Mouse (Mus musculus) kidney, embryonic 14.5 days (tissue): ENCODE results near the gene Gas1. TPM values are rescaled to one million over a fixed set of nuclear protein-coding genes. Genes with fewer than 3 reads are reported as not detected.

Source experiments
- ATAC-seq: fragments of 200-750 bp; cut with Nextera tagmentation; 2 replicates; pipeline ENCODE4 v1.8.0; 2017; ENCODE audit warnings: moderate number of reproducible peaks, mild to moderate bottlenecking, moderate TSS enrichment, moderate library complexity; ENCODE audit not compliant: low FRiP score, low TSS enrichment
- H3K27ac ChIP-seq: fragments of 300-500 bp; sonication (generic); 2 replicates; pipeline ENCODE4 v1.5.1; 2014; ENCODE audit warnings: low read depth, mild to moderate bottlenecking, low read length, moderate library complexity, mixed read lengths
- H3K27me3 ChIP-seq: fragments of 300-500 bp; sonication (generic); 2 replicates; pipeline ENCODE4 v1.6.1; 2014; ENCODE audit warnings: mild to moderate bottlenecking, low read length; ENCODE audit not compliant: control insufficient read depth, insufficient read depth
- H3K36me3 ChIP-seq: fragments of 300-500 bp; sonication (generic); 2 replicates; pipeline ENCODE4 v1.6.1; 2014; ENCODE audit warnings: low read length, mixed read lengths; ENCODE audit not compliant: control insufficient read depth, insufficient read depth
- H3K4me1 ChIP-seq: fragments of 300-500 bp; sonication (generic); 2 replicates; pipeline ENCODE4 v1.6.1; 2014; ENCODE audit warnings: low read length, mixed read lengths; ENCODE audit not compliant: control insufficient read depth, insufficient read depth
- H3K4me2 ChIP-seq: fragments of 300-500 bp; sonication (generic); replicated peaks from 2 replicates; pipeline ENCODE4 v1.6.1; 2014; ENCODE audit warnings: low read depth, mild to moderate bottlenecking, low read length
- H3K4me3 ChIP-seq: fragments of 300-500 bp; sonication (generic); 2 replicates; pipeline ENCODE4 v1.5.1; 2014; ENCODE audit warnings: mild to moderate bottlenecking, low read length
- H3K9ac ChIP-seq: fragments of 300-500 bp; sonication (generic); 2 replicates; pipeline ENCODE4 v1.6.1; 2014; ENCODE audit warnings: low read depth, mild to moderate bottlenecking, low read length, moderate library complexity
- H3K9me3 ChIP-seq: fragments of 300-500 bp; sonication (generic); 2 replicates; pipeline ENCODE4 v1.6.1; 2016; ENCODE audit warnings: low read length; ENCODE audit not compliant: control insufficient read depth
- WGBS: fragments of 180-500 bp; shearing (Covaris S2); extraction: QIAGEN DNeasy Blood & Tissue Kit; methylation state at CpG from one replicate; pipeline ENCODE4 v1.1.7; 2014; 5-methylcytosine and 5-hydroxymethylcytosine counted together
- polyA plus RNA-seq: library from polyadenylated mRNA; unstranded; fragments of >200 nt; fragmentation: Nextera tagmentation; extraction: Ambion mirVana; gene quantifications from 2 replicates; pipeline ENCODE4 v1.2.1, GENCODE M21; 2014

The Gas1 gene
- polyA plus RNA-seq, 1 experiment from 2014 or later = 143 TPM

DNA sequence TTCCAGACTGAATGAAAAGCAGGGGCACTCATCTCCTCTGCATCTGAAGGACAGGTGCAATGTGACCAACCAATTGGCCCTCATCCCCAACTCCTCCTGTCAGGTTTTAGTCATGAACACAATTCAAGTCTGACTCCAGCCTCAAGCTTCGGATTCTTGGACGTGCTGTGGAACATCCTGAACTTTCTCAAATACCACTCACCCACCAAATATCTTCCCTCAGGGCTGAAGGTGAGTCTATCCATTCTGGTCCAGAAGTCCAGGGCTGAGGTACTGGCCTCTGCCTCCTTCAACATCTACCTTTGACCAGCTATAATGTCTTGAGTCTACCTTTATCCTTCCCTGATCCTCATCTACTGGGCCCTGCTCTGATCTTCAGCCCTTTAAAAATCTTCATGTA is 8.1 kb downstream of the Gas1 start:
- Histone ChIP-seq H3K4me3 (no peak overlapping the region), H3K36me3 (no peaks in the 10 kb centered on the region), H3K27ac (no peak overlapping the region), H3K4me1 (peaks cover 22% of the 10 kb centered on the region), H3K27me3 (no peaks in the 10 kb centered on the region), H3K4me2 (no peak overlapping the region), H3K9me3 (no peaks in the 10 kb centered on the region), H3K9ac (no peak overlapping the region)
- no peak for ATAC-seq
- WGBS = 92% methylated on average over 2 of the region's 2 CpGs

- H3K27ac ChIP-seq = no peak overlapping the region
Measured at GRCm38 (mm10) chr13:60156294-60157126, 20.7 kb downstream of the Gas1 start.

DNA sequence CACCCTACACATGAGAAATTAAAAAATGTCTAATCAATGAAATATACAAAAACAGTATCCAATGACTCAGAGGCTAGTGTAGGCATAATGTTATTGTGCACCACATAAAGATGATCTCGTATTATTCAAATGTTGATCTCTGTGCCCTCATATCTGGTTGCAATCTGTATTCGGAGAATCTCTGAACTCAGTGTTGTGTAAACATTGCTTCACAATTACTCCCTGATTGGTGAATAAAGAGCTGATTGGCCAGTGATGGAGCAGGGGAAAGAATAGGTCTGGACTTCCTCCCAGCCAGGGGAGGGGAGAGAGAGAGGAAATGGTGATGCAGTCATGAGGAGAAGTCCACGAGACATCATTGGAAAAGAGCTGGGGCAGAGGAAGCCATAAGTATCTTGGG is 23.0 kb downstream of the Gas1 start:
- no peak for ATAC-seq
- H3K9me3 ChIP-seq = peaks cover 19% of the 10 kb centered on the region; the same call in 1 of the 2 replicates
- H3K9ac ChIP-seq = no peak overlapping the region
- WGBS = 93% methylated on average over 3 of the region's 3 CpGs
- 0 out of 2 replicates have a peak, but pooled peaks cover 3% of the 10 kb centered on the region for H3K4me1 ChIP-seq
- no peaks in the 10 kb centered on the region for H3K36me3 ChIP-seq
- H3K27me3 ChIP-seq = no peaks in the 10 kb centered on the region
- H3K4me2 ChIP-seq = no peak overlapping the region
- H3K27ac ChIP-seq = no peak overlapping the region
- H3K4me3 ChIP-seq = no peak overlapping the region

More at GRCm38 (mm10) chr13:60156294-60157126, 20.7 kb downstream of the Gas1 start:
- no peak for ATAC-seq
- H3K4me2 ChIP-seq = no peak overlapping the region
- WGBS = 27% methylated on average over 19 of the region's 19 CpGs
- H3K9ac ChIP-seq = no peak overlapping the region
- H3K36me3 ChIP-seq = no peaks in the 10 kb centered on the region
- no peaks in the 10 kb centered on the region for H3K27me3 ChIP-seq
- H3K4me1 ChIP-seq = 0 out of 2 replicates have a peak, but pooled peaks cover 3% of the 10 kb centered on the region
- peaks cover 16% of the 10 kb centered on the region; the same call in 1 of the 2 replicates for H3K9me3 ChIP-seq
- no peak overlapping the region for H3K4me3 ChIP-seq

DNA sequence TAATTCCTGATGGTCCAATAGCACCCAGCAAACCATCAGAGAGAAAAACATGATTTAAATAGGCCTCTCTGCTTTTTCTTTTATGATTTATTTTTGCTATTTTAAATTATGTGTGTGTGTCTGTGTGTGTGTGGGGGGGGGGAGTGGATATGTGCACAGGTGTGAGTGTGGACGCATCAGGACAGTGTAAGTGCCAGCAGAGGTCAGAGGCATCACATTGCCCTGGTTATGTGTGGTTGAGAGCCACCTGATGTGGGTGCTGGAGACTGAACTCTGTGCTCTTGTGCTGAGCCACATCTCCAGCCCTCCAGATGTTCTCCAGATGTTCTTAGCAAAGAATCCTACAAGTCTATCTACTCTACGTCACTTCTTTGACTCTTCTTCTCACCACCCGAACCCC is 28.9 kb downstream of the Gas1 start:
- H3K27ac ChIP-seq = no peak overlapping the region

DNA sequence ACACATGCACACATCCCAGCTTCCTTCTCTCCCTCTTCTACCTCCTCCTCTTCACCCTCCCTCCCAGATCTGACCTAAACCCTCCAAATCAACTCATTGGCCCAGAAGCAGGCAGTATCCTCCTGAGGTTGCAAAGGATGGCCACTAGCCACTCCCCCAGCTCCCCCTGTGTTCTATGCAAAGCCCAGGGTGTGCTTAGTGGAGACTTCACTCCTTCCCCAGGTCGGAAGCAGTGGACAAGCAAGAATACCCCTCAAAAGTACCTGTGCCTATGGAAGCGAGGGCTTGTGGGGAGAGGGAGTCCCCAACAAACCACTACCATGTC is 29.3 kb downstream of the Gas1 start:
- Histone ChIP-seq H3K4me2 (peak overlapping the region; percentile 49; the same call in 1 of the 2 replicates), H3K4me1 (peaks cover 14% of the 10 kb centered on the region), H3K4me3 (no peak overlapping the region; the same call in 1 of the 2 replicates), H3K9ac (no peak overlapping the region), H3K27me3 (no peaks in the 10 kb centered on the region), H3K27ac (peak overlapping the region; percentile 83; the same call in 1 of the 2 replicates), H3K36me3 (no peaks in the 10 kb centered on the region), H3K9me3 (peaks cover 7% of the 10 kb centered on the region; the same call in 1 of the 2 replicates)
- peak; percentile 64 for ATAC-seq
- WGBS = 56% methylated on average over 2 of the region's 2 CpGs

More for the DNA sequence above, 28.9 kb downstream of the Gas1 start:
- Histone ChIP-seq H3K4me1 (peaks cover 14% of the 10 kb centered on the region), H3K4me2 (no peak overlapping the region), H3K9ac (no peak overlapping the region), H3K36me3 (no peaks in the 10 kb centered on the region), H3K27me3 (no peaks in the 10 kb centered on the region), H3K4me3 (no peak overlapping the region), H3K9me3 (peaks cover 9% of the 10 kb centered on the region; the same call in 1 of the 2 replicates)
- 57% methylated on average over 3 of the region's 3 CpGs for WGBS
- no peak for ATAC-seq

- peaks cover 7% of the 10 kb centered on the region; the same call in 1 of the 2 replicates for H3K9me3 ChIP-seq
- H3K4me1 ChIP-seq = peaks cover 14% of the 10 kb centered on the region
- H3K27ac ChIP-seq = peak overlapping the region; percentile 83
- H3K36me3 ChIP-seq = no peaks in the 10 kb centered on the region
- H3K4me3 ChIP-seq = peak overlapping the region; percentile 24; the same call in 1 of the 2 replicates
- peak overlapping the region; percentile 49 for H3K4me2 ChIP-seq
- WGBS = 2% methylated on average over 20 of the region's 21 CpGs
- H3K9ac ChIP-seq = peak overlapping the region; percentile 50
- ATAC-seq = peak; percentile 87
- no peaks in the 10 kb centered on the region for H3K27me3 ChIP-seq
Measured at GRCm38 (mm10) chr13:60146994-60147856, 29.9 kb downstream of the Gas1 start.

DNA sequence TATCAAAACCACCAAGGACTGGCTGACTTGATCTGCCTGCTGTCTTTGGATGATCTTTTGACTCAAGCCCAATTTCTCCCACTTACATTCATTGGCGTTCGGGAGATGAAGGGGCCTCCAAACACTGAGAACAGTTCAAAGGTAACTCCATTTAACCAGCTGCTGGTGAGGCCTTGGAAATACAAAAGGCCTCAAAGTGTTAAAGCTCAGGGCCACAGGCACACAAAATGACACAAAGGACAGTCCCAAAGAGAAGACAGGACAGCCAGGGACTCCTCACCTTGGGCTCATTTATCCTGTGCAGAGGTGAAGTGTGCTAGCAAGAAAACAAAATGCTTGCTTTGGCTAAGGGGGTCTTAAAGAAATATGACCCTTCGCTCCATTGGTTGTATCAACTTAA is 30.9 kb downstream of the Gas1 start:
- H3K27ac ChIP-seq = no peak overlapping the region
- H3K9me3 ChIP-seq = peaks cover under 1% of the 10 kb centered on the region; the same call in 1 of the 2 replicates
- no peak overlapping the region for H3K4me2 ChIP-seq
- no peak for ATAC-seq
- H3K4me3 ChIP-seq = no peak overlapping the region
- no peaks in the 10 kb centered on the region for H3K36me3 ChIP-seq
- no peaks in the 10 kb centered on the region for H3K27me3 ChIP-seq
- peaks cover 14% of the 10 kb centered on the region for H3K4me1 ChIP-seq
- WGBS = 35% methylated on average over 3 of the region's 3 CpGs
- no peak overlapping the region for H3K9ac ChIP-seq

DNA sequence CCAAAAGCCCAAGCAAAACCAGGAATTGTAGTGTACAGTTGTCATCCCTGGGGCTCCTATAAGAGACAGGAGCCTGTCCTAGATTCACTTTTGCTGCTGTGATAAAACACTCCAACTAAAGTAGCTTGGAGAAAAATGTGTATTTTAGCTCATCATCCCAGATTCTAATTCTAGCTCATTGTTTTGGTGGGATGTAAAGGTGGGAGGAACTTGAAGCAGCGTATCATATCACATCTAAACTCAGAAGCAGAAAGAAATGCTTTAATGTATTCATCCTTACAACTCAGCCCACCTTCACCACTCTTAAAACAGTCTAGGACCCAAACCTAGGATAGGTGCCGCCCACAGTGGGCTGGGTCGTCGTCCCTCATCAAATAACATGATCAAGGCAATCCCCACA is 40.2 kb downstream of the Gas1 start:
- no peak for ATAC-seq
- Histone ChIP-seq H3K9ac (no peak overlapping the region), H3K27ac (no peak overlapping the region), H3K4me1 (peaks cover 14% of the 10 kb centered on the region), H3K4me3 (no peak overlapping the region), H3K36me3 (no peaks in the 10 kb centered on the region), H3K4me2 (no peak overlapping the region), H3K27me3 (no peaks in the 10 kb centered on the region), H3K9me3 (no peaks in the 10 kb centered on the region)
- WGBS = 94% methylated on average over 4 of the region's 4 CpGs
